Mouse (Mus musculus) midbrain, embryonic 11.5 days (tissue): Measurements from ENCODE around the gene Hectd1. TPM values are rescaled to one million over a fixed set of nuclear protein-coding genes. Genes with fewer than 3 reads are reported as not detected.
A peak's percentile ranks its signal among the peaks of the same experiment; 100 is the strongest.

Source experiments
- ATAC-seq: fragments of 200-750 bp; cut with Nextera tagmentation; 2 replicates; pipeline ENCODE4 v1.8.0; 2017; ENCODE audit warnings: moderate TSS enrichment, moderate library complexity; ENCODE audit not compliant: low FRiP score
- DNase-seq: peaks from one replicate; pipeline ENCODE4 v3.0.0; 2015; ENCODE audit warnings: low spot score; ENCODE audit errors: missing footprints
- H3K27ac ChIP-seq: fragments of 300-500 bp; sonication (generic); 2 replicates; pipeline ENCODE4 v1.5.1; 2014; ENCODE audit warnings: low read depth, low read length
- H3K27me3 ChIP-seq: fragments of 300-500 bp; sonication (generic); 2 replicates; pipeline ENCODE4 v1.6.1; 2014; ENCODE audit warnings: mild to moderate bottlenecking, low read length, moderate library complexity, mixed read lengths; ENCODE audit not compliant: control insufficient read depth, insufficient read depth
- H3K36me3 ChIP-seq: fragments of 300-500 bp; sonication (generic); 2 replicates; pipeline ENCODE4 v1.6.1; 2014; ENCODE audit warnings: mild to moderate bottlenecking, low read length, moderate library complexity, mixed read lengths; ENCODE audit not compliant: control insufficient read depth, insufficient read depth
- H3K4me1 ChIP-seq: fragments of 300-500 bp; sonication (generic); 2 replicates; pipeline ENCODE4 v1.6.1; 2014; ENCODE audit warnings: low read length; ENCODE audit not compliant: control insufficient read depth, insufficient read depth
- H3K4me2 ChIP-seq: fragments of 300-500 bp; sonication (generic); 2 replicates; pipeline ENCODE4 v1.6.1; 2014; ENCODE audit warnings: mild to moderate bottlenecking, moderate library complexity
- H3K4me3 ChIP-seq: fragments of 300-500 bp; sonication (generic); 2 replicates; pipeline ENCODE4 v1.5.1; 2014; ENCODE audit warnings: low read depth, low read length
- H3K9ac ChIP-seq: fragments of 300-500 bp; sonication (generic); 2 replicates; pipeline ENCODE4 v1.6.1; 2014; ENCODE audit warnings: low read length
- H3K9me3 ChIP-seq: fragments of 300-500 bp; sonication (generic); 2 replicates; pipeline ENCODE4 v1.6.1; 2016; ENCODE audit warnings: low read length; ENCODE audit not compliant: control insufficient read depth
- WGBS: fragments of 180-500 bp; shearing (Covaris S2); extraction: QIAGEN DNeasy Blood & Tissue Kit; methylation state at CpG from one replicate; pipeline ENCODE4 v1.1.7; 2014; 5-methylcytosine and 5-hydroxymethylcytosine counted together
- polyA plus RNA-seq: library from polyadenylated mRNA; unstranded; fragments of >200 nt; fragmentation: Nextera tagmentation; extraction: Ambion mirVana; gene quantifications from 2 replicates; pipeline ENCODE4 v1.2.1, GENCODE M21; 2014

Gene Hectd1
- polyA plus RNA-seq, 1 experiment from 2014 or later: 30.3 TPM

DNA sequence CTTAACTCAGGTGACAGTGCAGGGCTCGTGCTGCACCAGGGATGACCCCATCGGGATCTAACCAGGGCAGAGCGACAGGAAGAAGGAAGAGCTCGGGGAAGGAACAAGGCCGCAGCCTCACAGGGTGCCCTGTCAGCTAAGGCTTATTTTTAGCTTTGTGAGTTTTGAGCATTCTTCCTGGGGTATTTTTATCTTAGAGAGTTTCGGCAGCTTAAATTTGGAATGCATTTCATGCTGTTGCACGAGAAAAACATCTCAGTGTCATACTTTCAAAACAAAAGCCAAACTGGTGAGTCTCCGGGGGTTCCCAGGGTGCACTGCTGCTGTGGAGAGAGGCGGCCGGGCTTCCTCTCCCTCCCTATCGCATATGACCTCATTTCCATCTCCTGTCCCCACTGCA, 100.3 kb downstream of the Hectd1 start:
- 72% methylated on average over 11 of the region's 11 CpGs for WGBS

GRCm38 (mm10) chr12:51721836-51722235, 107.5 kb downstream of the Hectd1 start:
- Histone ChIP-seq H3K36me3 (no peaks in the 10 kb centered on the region), H3K4me3 (no peak overlapping the region), H3K4me1 (no peaks in the 10 kb centered on the region), H3K9me3 (no peaks in the 10 kb centered on the region), H3K27me3 (no peaks in the 10 kb centered on the region), H3K9ac (no peak overlapping the region), H3K27ac (no peak overlapping the region), H3K4me2 (no peak overlapping the region)
- DNase-seq: no peak
- WGBS: 98% methylated on average over 8 of the region's 8 CpGs
- no peak for ATAC-seq

More for the DNA sequence above, 100.3 kb downstream of the Hectd1 start:
- Histone ChIP-seq H3K4me2 (no peak overlapping the region), H3K36me3 (no peaks in the 10 kb centered on the region), H3K4me3 (no peak overlapping the region), H3K9me3 (no peaks in the 10 kb centered on the region), H3K9ac (no peak overlapping the region), H3K4me1 (no peaks in the 10 kb centered on the region), H3K27ac (no peak overlapping the region), H3K27me3 (no peaks in the 10 kb centered on the region)
- DNase-seq: no peak
- ATAC-seq: no peak

- Histone ChIP-seq H3K4me2 (no peak overlapping the region), H3K4me1 (no peaks in the 10 kb centered on the region), H3K9ac (no peak overlapping the region), H3K27ac (no peak overlapping the region), H3K4me3 (no peak overlapping the region), H3K36me3 (no peaks in the 10 kb centered on the region), H3K9me3 (no peaks in the 10 kb centered on the region), H3K27me3 (no peaks in the 10 kb centered on the region)
- DNase-seq (no peak), ATAC-seq (no peak)
- WGBS: 94% methylated on average over 6 of the region's 6 CpGs
These were observed 110.7 kb downstream of the Hectd1 start for GRCm38 (mm10) chr12:51718617-51719016.

DNA sequence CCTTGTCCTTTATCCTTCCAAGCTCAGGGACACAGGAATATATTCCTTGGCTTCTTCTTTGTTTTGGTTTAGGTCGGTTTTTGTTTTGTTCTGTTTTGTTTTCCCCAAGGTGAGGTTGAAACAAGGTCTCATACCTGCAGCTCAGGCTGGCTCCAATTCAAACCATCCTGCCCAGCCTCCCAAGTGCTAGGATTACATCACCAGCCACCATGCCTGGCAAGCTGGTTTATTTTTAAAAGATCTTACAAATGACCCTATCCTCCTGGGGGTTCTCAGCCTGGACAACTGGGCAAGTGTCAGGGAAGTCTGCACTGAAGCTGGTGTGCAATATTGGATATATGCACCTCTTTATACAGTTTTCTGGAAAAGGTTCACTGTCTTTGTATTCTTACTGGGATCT, 116.7 kb downstream of the Hectd1 start:
- no peak for ATAC-seq
- H3K4me1 ChIP-seq: 0 out of 2 replicates have a peak, but pooled peaks cover 2% of the 10 kb centered on the region
- H3K9ac ChIP-seq: no peak overlapping the region
- no peak overlapping the region for H3K27ac ChIP-seq
- H3K27me3 ChIP-seq: no peaks in the 10 kb centered on the region
- H3K9me3 ChIP-seq: no peaks in the 10 kb centered on the region
- no peak for DNase-seq
- no peak overlapping the region for H3K4me2 ChIP-seq
- H3K4me3 ChIP-seq: no peak overlapping the region
- WGBS: 81% methylated on average over 1 of the region's 1 CpGs
- no peaks in the 10 kb centered on the region for H3K36me3 ChIP-seq

DNA sequence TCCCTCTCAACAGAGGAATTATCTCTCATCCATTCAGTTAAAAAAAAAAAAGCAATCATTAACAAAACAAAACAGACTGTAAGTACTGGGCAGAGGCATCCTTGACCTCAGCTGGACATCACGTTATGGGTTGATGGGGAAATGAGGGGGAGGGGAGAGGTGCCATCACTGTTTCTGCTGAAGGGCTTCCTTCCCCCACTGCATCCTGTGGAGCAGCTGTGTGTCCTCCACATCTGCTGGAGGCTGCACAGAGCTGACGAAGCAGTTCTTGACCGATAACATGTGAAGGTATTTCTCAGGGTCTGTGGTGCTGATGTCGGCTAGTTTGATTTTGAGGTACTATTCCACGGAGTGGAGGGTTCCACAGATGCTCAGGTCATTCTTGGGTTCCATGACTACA, 119.2 kb downstream of the Hectd1 start:
- no peak overlapping the region for H3K9ac ChIP-seq
- DNase-seq (peak; percentile 8), ATAC-seq (no peak)
- no peaks in the 10 kb centered on the region for H3K9me3 ChIP-seq
- no peaks in the 10 kb centered on the region for H3K36me3 ChIP-seq
- 0 out of 2 replicates have a peak, but pooled peaks cover 2% of the 10 kb centered on the region for H3K4me1 ChIP-seq
- no peaks in the 10 kb centered on the region for H3K27me3 ChIP-seq
- H3K4me2 ChIP-seq: no peak overlapping the region
- WGBS: 77% methylated on average over 5 of the region's 5 CpGs
- H3K4me3 ChIP-seq: no peak overlapping the region
- no peak overlapping the region for H3K27ac ChIP-seq

DNA sequence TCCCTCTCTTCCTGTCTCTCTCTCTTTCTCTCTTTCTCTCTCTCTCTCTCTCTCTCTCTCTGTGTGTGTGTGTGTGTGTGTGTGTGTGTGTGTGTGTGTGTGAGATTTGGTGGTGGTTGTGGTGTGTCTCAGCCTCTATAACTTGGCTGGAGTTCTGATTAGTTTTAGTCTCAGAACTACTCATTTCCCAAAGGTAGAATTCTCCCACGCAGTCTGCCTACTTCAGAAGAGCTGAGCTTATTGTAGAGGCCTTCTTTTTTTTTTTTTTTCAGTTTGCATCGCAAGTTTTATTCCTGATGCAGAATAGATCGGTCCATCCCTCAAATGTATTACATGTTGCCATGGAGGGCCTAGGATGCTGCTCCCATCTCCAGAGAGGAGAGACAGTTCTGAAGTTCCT, 119.6 kb downstream of the Hectd1 start:
- Histone ChIP-seq H3K4me1 (0 out of 2 replicates have a peak, but pooled peaks cover 2% of the 10 kb centered on the region), H3K4me3 (no peak overlapping the region), H3K27ac (no peak overlapping the region), H3K9ac (no peak overlapping the region), H3K9me3 (no peaks in the 10 kb centered on the region), H3K4me2 (no peak overlapping the region), H3K36me3 (no peaks in the 10 kb centered on the region), H3K27me3 (no peaks in the 10 kb centered on the region)
- WGBS: 78% methylated on average over 3 of the region's 3 CpGs
- peak; percentile 41 for DNase-seq
- ATAC-seq: no peak

DNA sequence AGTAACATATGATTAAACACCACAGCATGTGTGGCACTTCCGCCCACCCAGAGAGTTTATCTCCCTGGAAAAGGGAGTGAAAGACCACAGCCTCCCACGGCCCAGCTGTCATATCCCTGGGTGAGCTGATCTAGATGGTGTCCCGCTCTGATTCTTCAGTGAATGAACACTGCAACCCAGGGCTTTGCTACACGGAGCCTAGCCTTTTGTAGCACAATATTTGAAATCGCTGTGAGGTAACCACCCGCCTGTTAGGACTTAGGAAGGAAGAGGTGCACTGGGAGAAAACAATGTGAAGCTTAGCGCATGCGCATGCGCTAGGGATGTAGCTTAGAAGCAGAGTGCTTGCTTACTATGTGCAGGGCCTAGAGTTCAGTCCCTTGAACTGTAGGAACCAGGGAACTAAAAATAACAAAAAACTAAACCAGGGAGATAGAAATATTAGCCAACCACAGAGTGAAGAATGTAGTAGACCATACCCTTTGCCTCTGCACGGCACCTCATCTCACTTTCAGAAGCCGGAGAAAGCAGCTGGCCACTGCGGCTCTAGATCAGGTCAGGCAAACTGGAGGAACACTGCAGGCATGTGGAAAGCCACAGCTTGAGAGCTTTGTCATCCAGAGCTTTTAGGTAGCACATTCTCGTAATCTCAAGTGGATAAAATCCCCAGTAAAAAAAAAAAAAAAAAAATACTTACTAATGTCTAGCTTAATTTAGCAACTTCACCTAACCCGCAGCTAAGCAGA, 120.2 kb downstream of the Hectd1 start:
- H3K9me3 ChIP-seq: no peaks in the 10 kb centered on the region
- no peaks in the 10 kb centered on the region for H3K27me3 ChIP-seq
- H3K9ac ChIP-seq: no peak overlapping the region
- no peak for DNase-seq
- peaks cover 2% of the 10 kb centered on the region; the same call in 1 of the 2 replicates for H3K4me1 ChIP-seq
- H3K36me3 ChIP-seq: no peaks in the 10 kb centered on the region
- 0 out of 2 replicates have a peak overlapping the region, but pooled peaks have one; percentile 25 for H3K27ac ChIP-seq
- no peak for ATAC-seq
- H3K4me3 ChIP-seq: no peak overlapping the region
- 61% methylated on average over 14 of the region's 14 CpGs for WGBS
- H3K4me2 ChIP-seq: no peak overlapping the region

GRCm38 (mm10) chr12:51706673-51707235, 122.6 kb downstream of the Hectd1 start:
- DNase-seq (no peak), ATAC-seq (no peak)
- no peak overlapping the region for H3K4me3 ChIP-seq
- H3K36me3 ChIP-seq: no peaks in the 10 kb centered on the region
- H3K9ac ChIP-seq: no peak overlapping the region
- H3K9me3 ChIP-seq: no peaks in the 10 kb centered on the region
- H3K4me2 ChIP-seq: no peak overlapping the region
- WGBS: 87% methylated on average over 5 of the region's 5 CpGs
- H3K27me3 ChIP-seq: no peaks in the 10 kb centered on the region
- peaks cover 5% of the 10 kb centered on the region; the same call in 1 of the 2 replicates for H3K4me1 ChIP-seq
- no peak overlapping the region for H3K27ac ChIP-seq

DNA sequence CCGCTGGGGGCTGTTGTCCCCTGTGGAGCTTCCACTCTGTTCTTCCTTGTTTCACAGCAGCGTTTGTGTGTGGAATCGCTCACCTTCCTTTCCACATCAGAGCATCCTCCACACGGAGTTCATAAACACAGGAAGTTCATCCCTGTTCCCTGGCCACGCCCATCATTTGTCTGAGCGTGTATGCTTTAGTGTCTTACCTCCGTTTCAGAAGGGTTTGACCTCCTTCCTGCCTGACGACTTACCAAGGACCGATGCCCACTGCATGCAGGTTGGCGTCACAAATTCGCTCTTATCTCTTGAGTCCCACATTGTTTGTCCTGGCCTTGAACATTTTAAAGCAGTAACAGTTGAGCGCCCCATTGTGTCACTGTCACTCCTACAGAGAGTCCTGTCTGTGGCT, 123.6 kb downstream of the Hectd1 start:
- Histone ChIP-seq H3K4me1 (peaks cover 5% of the 10 kb centered on the region; the same call in 1 of the 2 replicates), H3K4me2 (no peak overlapping the region), H3K36me3 (no peaks in the 10 kb centered on the region), H3K27ac (no peak overlapping the region), H3K4me3 (no peak overlapping the region), H3K27me3 (no peaks in the 10 kb centered on the region), H3K9me3 (no peaks in the 10 kb centered on the region; the same call in 1 of the 2 replicates), H3K9ac (no peak overlapping the region)
- ATAC-seq (no peak), DNase-seq (no peak)
- WGBS: 85% methylated on average over 12 of the region's 12 CpGs
